11 mouse cellular contexts compared by ENCODE assay signal in genomic region chr11:118210962-118211361, GRCm38 (mm10). TPM values are rescaled to one million over a fixed set of nuclear protein-coding genes. Genes with fewer than 3 reads are reported as not detected.
DNase-seq lines count a peak whose midpoint lies in the region; ATAC-seq and TF ChIP-seq lines count a peak whose summit lies in the region.
"Had no signal": no experiment of that assay in that cellular context is flagged by ENCODE, and none has a peak within 500 bp of the region (broad histone marks: within the 10 kb centered on the region; RNA-seq: fewer than 3 reads in every experiment).

No protein-coding gene starts in this region.

- TF ChIP-seq CTCF in kidney, postnatal 0 days (IDR thresholded peaks at IDR 0.05; ENCODE audit: low read depth) = no peak

- no peak for ATAC-seq in kidney, postnatal 0 days (replicated peaks; ENCODE audit: low FRiP score, low read depth)
- ATAC-seq in megakaryocyte progenitor cell, adult 5-6 weeks (replicated peaks; ENCODE audit: poor library complexity) = no peak

- H3K9me3 ChIP-seq in kidney, postnatal 0 days (replicated peaks; ENCODE audit: low read length) = no peaks in the 10 kb centered on the region
- H3K9me3 ChIP-seq: hindbrain, embryonic 12.5 days had no signal

- peak; percentile 37 for DNase-seq in cerebellum, adult 9-11 months
- no peak for DNase-seq in cerebellum, adult 11 months
- DNase-seq in kidney, postnatal 0 days (ENCODE audit: low spot score) = no peak
- no peak for DNase-seq in kidney, postnatal 14 days
- peak; percentile 83 to 85 for DNase-seq in B cell, adult 2 months
- peak; percentile 59 for DNase-seq in lung, postnatal 25 days (ENCODE audit: low spot score)
- DNase-seq in embryo, embryonic 10.5 days (ENCODE audit: low spot score) = no peak
- DNase-seq: thymus, adult 18-20 months had no signal

- H3K4me3 ChIP-seq in kidney, postnatal 0 days (replicated peaks; ENCODE audit: low read depth, low read length) = no peak overlapping the region
- H3K4me3 ChIP-seq: hindbrain, embryonic 12.5 days had no signal

- 64% methylated on average over 5 of the region's 5 CpGs for WGBS in kidney, postnatal 0 days

- H3K27ac ChIP-seq in kidney, postnatal 0 days = peak overlapping the region; percentile 21

- H3K36me3 ChIP-seq in kidney, postnatal 0 days (ENCODE audit: insufficient read depth, low read length) = no peaks in the 10 kb centered on the region
- H3K36me3 ChIP-seq: hindbrain, embryonic 12.5 days had no signal

- peaks cover 39% of the 10 kb centered on the region for H3K4me1 ChIP-seq in kidney, postnatal 0 days (replicated peaks; ENCODE audit: insufficient read depth, low read length)

- H3K4me2 ChIP-seq in kidney, postnatal 0 days (ENCODE audit: low read length) = no peak overlapping the region
- H3K4me2 ChIP-seq: hindbrain, embryonic 12.5 days had no signal

- no peaks in the 10 kb centered on the region for H3K27me3 ChIP-seq in kidney, postnatal 0 days (ENCODE audit: insufficient read depth, low read length)
- H3K27me3 ChIP-seq: hindbrain, embryonic 12.5 days; Patski had no signal

- no peak overlapping the region for H3K9ac ChIP-seq in kidney, postnatal 0 days (ENCODE audit: low read depth, low read length)
- H3K9ac ChIP-seq: hindbrain, embryonic 12.5 days had no signal

RNA-seq across cellular contexts. Expression of gene Cyth1, which starts 37.4 kb away (rescaled TPM):
- polyA plus RNA-seq in kidney, postnatal 0 days (2015; fragmentation: Nextera tagmentation; extraction: Ambion mirVana) = 16.7 and 17.3 TPM in 2 replicates
- total RNA-seq in megakaryocyte progenitor cell, adult 5-6 weeks (2015) = 12.3 and 15.1 TPM in 2 replicates
- total RNA-seq in megakaryocyte progenitor cell, adult 5-6 weeks (2017) = 45.5 and 56.3 TPM in 2 replicates

Comparison
In these comparisons a context has a peak if more than half of its experiments do, and no peak if none do; other contexts are left out.
1. DNase-seq: peak in cerebellum, adult 9-11 months (single experiment), B cell, adult 2 months (2 of 2) and lung, postnatal 25 days (single experiment); none in cerebellum, adult 11 months (single experiment), kidney, postnatal 0 days (single experiment), kidney, postnatal 14 days (single experiment) and embryo, embryonic 10.5 days (single experiment).